Mouse (Mus musculus) right cerebral cortex, postnatal 36 days (tissue): ENCODE data around the gene Acy3.
"Not testable (repeated sequence)": the region's sequence is repeated elsewhere in the genome, so short reads cannot be mapped to it uniquely, and the experiment has no call there.

Source experiments
- DNase-seq, 2 experiments: peaks; one replicate each; pipeline ENCODE4 v3.0.0; 2022; ENCODE audit warnings: low spot score in 2 of 2, mixed read lengths in 1 of 2

Acy3 gene

DNA sequence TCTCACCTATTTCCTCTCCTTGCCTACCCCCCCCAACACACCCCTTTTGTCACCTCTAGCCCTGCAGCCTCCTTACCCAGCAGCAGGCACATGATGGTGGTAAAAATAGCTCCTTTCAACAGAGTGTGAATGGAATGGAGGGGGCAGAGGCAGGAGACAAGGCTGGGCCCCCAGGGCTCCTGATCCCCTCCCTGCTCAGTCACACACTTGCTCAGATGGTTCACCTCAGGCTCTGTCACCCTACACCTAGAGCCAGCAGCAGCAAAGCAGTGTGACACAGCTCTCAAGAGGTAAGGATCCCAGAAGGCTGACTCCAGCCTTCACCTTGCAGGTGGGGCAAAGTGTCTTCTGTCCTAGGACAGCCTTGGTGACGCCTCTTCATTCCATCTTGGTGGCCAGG, 16.7 kb downstream of the Acy3 start, which contains the start of gene Doc2g:
Doc2g (plus strand) TSS at position 202 of the 400 bp plus-strand sequence.
- DNase-seq = no peak

GRCm38 (mm10) chr19:4003641-4004040, 17.3 kb downstream of the Acy3 start:
- DNase-seq = no peak

DNA sequence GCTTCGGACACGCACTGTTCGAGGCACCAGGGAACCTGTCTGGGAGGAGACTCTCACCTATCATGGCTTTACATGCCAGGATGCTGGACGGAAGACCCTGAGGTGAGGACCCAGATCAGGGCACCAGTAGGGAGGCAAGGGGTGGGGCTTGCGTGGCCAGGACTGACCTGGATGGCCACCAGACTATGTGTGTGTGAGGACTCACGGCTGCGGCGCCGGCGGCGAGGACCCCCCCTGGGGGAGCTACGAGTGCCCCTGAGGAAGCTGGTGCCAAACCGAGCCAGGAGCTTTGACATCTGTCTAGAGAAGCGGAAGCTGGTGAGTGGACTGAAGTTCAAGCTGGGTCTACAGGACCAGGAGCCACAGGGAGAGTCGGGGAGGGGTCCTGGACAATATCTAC, 18.0 kb downstream of the Acy3 start:
- no peak for DNase-seq

DNA sequence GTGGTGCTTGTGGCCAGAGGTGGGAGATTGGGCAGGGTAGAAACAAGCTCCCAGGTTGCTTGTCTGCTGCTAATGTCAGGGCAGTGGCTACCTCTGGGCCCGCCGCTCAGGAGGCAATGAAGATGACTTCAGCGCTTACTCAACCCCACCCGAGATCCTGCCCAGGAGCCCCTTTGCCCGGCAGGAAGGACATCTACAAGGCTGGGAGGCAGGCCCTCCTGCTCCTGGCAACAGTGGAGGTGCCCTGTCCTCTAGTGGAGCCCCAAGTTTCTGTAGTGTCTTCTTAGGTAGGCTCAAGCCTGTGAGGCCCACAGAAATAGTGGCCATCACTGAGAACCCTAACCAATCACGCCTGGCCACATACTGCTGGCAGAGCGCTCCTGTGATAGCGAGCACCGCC, 18.7 kb downstream of the Acy3 start:
- no peak for DNase-seq

DNA sequence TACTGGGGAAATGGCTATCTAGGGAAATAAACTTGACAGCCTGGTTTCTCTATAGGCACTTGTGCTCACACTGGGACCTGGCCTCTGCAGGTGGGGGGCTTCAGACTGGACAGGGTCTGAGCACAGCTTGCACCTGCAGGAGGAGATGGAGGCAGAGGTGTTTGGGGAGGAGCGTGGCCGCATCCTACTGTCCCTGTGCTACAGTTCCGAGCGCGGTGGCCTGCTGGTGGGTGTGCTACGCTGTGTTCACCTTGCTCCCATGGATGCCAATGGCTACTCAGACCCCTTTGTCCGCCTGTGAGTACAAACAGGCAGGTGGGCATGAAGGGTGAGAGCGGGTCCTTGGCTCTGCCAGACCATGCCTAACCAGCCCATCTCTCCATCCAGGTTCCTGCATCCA, 19.6 kb downstream of the Acy3 start:
- no peak for DNase-seq

- no peak for DNase-seq
Measured at GRCm38 (mm10) chr19:4011086-4011485, 24.7 kb downstream of the Acy3 start.

- DNase-seq = peak; percentile 98 to 99
Measured at GRCm38 (mm10) chr19:4012432-4013022, 26.2 kb downstream of the Acy3 start, which contains the start of gene Ndufv1. Ndufv1 (minus strand) TSS chr19:4012806.

- no peak for DNase-seq
Measured at GRCm38 (mm10) chr19:4013066-4013465, 26.7 kb downstream of the Acy3 start.

DNA sequence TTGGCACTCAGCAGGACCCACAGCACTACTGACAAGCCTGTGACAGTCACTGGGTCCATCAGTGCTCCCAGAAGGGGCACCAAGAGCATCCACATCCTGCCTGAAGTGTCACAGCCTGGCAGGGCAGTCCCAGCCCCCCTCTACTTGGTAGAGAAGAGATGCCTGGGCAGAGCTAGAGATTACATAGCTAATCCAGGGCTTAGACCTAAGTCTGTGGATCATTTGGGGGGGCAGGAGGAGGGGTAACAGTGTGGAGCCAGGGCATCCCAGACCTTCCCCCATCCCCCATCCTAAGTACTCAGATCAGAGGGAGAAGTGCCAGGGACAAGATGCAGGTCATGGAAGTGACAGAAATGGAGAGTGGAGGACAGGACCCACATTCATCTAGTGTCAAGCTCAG, 28.4 kb downstream of the Acy3 start:
- no peak for DNase-seq

DNA sequence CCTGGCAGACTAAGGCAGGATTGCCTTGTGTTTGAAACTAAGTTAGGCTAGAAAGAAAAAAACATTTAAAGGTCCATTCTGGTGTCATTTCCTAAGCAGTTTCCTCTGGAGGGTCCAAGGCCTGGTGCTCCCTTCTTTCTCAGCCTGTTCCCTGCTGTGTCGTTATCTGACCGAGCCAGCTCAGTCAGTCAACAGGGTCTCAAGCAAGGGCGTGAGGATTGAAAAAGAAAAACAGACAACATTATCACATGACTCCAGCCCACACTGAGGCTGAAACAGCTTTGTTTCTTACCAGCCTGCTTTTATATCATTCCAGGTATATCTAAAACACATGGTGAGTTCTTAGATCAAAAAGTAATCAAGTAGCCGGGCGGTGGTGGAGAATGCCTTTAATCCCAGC, 29.3 kb downstream of the Acy3 start:
- DNase-seq = no peak

DNA sequence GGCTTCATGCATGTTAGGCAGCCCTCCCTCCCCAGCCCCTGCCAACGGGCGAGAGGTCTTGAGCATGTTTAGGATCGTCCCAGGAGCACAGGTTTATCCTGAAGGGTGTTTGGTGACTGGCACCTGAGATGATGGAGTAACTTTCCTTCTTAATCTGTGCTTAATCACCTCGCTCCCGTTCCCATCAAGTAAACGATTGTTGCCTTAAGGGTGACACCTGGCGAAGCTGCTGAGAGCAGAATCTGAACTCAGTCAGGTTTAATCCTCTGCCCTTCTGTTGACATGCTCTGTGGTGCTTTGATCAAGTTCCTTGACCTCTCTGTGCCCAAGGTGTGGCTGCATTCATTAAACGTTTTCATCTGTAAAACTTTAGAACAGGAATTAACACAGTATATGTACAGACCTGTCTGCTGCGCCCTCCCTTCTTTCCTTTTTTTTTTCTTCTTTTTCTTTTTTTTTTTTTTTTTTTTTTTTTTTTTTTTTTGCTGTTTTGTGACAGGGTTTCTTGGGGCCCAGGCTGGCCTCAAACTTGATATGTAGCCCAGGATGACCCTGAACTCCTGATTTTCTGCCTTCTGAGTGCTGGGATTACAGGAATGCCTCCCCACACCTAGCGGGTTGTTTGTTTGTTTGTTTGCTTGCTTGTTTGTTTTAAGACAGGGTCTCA, 31.7 kb downstream of the Acy3 start:
- no peak for DNase-seq

DNA sequence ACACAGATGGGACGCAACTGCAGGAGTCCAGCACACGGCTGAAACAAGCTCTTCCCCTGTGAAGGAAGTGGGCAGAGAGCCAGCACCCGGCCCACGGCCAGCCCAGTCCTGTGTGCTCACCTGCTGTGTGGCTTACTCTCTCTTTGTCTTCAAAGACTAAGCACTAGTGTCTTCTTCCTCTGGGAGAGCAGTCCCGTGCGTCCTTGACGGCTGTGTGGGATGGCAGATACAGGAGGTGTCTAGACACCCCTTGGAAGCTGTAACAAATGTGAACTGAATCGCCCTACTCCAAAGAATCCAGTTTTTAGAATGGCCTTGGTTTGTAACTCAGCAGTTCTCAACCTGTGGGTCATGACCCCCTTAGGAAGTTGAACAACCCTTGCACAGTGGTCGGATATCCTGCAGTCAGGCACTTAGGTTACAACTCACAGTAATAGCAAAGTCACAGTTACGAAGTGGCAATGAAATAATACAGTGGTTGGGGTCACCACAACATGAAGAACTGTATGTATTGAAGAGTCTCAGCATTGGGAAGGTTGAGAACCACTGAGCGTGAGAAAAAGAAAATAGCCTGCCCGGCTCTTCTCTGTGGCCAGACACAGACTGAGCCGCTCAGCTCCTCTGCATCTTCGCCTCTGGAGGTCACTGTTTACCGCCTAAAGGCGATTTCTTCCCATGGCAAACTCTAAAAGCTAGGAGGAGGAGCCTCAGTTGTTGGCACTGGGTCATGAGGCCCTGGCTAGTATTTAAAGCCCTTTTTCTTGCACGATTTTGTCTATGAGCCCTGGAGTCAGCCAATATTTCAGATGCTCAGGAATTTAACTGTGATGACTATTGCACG, 32.6 kb downstream of the Acy3 start:
- DNase-seq = peak; percentile 50 to 59

DNA sequence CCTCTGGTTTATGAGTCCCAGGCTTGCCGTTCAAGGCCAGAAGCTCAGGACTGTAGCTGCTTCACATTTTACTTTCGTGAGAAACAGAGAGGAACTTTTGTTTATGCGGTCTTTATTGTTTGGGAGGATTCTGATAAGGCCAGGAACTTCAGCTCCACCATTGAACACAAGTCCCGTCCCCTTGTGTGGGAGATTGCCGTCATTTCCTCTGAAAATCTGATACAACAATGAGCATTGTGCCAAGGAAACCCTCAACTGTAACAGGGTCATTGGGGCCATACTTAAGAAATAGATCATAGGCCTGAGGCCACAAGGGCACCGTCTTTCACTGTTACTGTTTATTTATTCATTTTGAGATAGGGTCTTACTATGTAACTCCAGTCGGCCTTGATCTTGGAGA, 36.8 kb downstream of the Acy3 start:
- no peak for DNase-seq

GRCm38 (mm10) chr19:4027576-4027975, 41.2 kb downstream of the Acy3 start:
- DNase-seq = no peak

- no peak for DNase-seq
Measured at GRCm38 (mm10) chr19:4032668-4033067, 46.3 kb downstream of the Acy3 start.

GRCm38 (mm10) chr19:4033298-4033697, 46.9 kb downstream of the Acy3 start:
- DNase-seq = no peak

GRCm38 (mm10) chr19:4033742-4034141, 47.4 kb downstream of the Acy3 start:
- DNase-seq = no peak

- no peak for DNase-seq
Measured at GRCm38 (mm10) chr19:4036327-4037045, 50.1 kb downstream of the Acy3 start.

DNA sequence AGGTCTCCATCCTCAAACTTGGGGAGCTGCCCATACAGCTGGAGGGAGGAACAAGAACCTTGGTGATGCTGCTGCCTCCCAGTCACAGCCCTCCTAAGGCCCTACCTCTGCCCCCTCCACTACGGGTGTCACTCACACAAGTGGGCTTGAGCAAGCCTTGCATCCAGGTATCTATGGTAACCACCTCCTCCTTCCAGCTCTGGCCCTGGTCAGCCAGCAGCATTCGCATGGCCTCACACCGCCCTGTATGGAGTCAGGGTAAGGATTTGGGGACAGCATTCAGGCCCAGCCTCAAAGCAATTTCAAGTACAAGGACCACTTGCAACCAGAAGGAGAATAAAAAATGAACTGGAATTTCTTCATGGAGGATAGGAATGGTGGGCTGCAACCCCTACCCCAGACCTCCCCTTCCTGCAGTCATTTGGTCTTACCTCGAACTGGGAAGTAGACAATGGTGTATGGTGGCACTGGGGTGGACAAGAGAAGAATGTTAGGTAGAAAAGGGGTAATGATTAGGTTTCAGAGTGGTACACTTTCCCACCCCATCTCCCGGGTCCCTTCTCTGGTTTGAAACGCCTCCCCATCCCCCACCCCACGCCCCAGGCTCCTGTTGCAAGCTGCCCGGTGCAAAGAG, 50.9 kb downstream of the Acy3 start:
- not testable (repeated sequence) for DNase-seq

- DNase-seq = peak; percentile 81 to 87
Measured at GRCm38 (mm10) chr19:4037788-4038232, 51.4 kb downstream of the Acy3 start, which contains the start of gene Gstp1. Gstp1 (minus strand) TSS chr19:4037985.
